Mouse (Mus musculus): ENCODE data around the gene Ube2e1. TPM values are rescaled to one million over a fixed set of nuclear protein-coding genes. Genes with fewer than 3 reads are reported as not detected.

Gene Ube2e1
- polyA plus RNA-seq, 1 experiment from 2014 or later, result 48.9 TPM

DNA sequence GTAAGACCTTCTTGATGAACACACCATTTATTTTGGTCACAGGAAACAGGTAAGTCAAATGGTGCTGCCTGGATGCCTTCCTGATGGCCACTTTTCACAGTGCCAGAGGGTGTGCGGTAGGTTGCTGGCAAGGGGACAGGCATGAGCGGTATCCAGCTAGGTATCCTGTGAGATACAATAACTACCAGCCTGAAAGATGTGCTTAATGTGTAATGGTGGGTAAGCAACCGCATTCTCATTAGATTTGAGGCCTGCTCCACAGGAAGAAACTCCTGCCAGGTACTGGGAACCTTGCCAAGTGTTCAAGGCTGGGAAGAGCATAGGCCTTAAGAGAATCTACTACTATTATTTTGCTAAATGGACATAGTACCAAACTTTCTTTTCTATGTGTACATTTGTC lies 9.4 kb upstream of the Ube2e1 start:
- H3K27ac ChIP-seq (ENCODE audit: low read depth, low read length), result no peak overlapping the region
- H3K36me3 ChIP-seq (ENCODE audit: control insufficient read depth, insufficient read depth, low read length), result no peaks in the 10 kb centered on the region
- no peak overlapping the region for H3K4me2 ChIP-seq (replicated peaks; ENCODE audit: low read depth, low read length)
- H3K4me1 ChIP-seq (ENCODE audit: control insufficient read depth, insufficient read depth, low read length), result no peaks in the 10 kb centered on the region
- 83% methylated on average over 3 of the region's 3 CpGs for WGBS
- H3K9ac ChIP-seq (ENCODE audit: low read depth, low read length), result no peak overlapping the region
- H3K4me3 ChIP-seq (ENCODE audit: low read length), result no peak overlapping the region
- no peaks in the 10 kb centered on the region for H3K27me3 ChIP-seq (ENCODE audit: control insufficient read depth, insufficient read depth, low read length)
- no peaks in the 10 kb centered on the region for H3K9me3 ChIP-seq (ENCODE audit: control insufficient read depth, low read length)
- no peak for ATAC-seq (ENCODE audit: low FRiP score, low TSS enrichment)

DNA sequence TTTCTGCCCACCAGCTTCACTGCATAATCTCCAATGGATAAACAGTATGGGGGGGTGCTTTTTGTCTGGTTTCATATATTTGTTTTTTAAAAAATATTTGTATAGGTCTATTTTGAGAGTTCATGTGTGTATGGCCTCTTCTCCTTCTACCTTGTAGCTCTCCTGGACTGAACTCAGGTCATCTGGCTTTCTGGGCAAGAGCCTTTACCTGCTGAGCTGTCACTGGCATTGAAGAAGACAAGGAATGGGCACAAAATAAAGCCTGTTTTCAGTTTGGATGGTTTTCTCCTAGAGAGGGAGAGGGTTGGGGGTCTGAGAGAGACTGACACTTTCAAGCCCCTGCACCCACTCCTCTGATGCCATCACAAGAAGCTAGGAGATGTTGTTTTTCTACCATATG lies 4.4 kb upstream of the Ube2e1 start:
- Histone ChIP-seq H3K9ac (ENCODE audit: low read depth, low read length) (no peak overlapping the region), H3K4me1 (ENCODE audit: control insufficient read depth, insufficient read depth, low read length) (no peaks in the 10 kb centered on the region), H3K4me3 (ENCODE audit: low read length) (no peak overlapping the region), H3K4me2 (replicated peaks; ENCODE audit: low read depth, low read length) (no peak overlapping the region), H3K27ac (ENCODE audit: low read depth, low read length) (no peak overlapping the region), H3K9me3 (ENCODE audit: control insufficient read depth, low read length) (no peaks in the 10 kb centered on the region), H3K36me3 (ENCODE audit: control insufficient read depth, insufficient read depth, low read length) (no peaks in the 10 kb centered on the region), H3K27me3 (ENCODE audit: control insufficient read depth, insufficient read depth, low read length) (no peaks in the 10 kb centered on the region)
- no peak for ATAC-seq (ENCODE audit: low FRiP score, low TSS enrichment)

GRCm38 (mm10) chr14:18330789-18331692 lies 618 bp downstream of the Ube2e1 start:
- Histone ChIP-seq H3K4me2 (replicated peaks; ENCODE audit: low read depth, low read length) (peak overlapping the region; percentile 76), H3K4me1 (ENCODE audit: control insufficient read depth, insufficient read depth, low read length) (peaks cover 12% of the 10 kb centered on the region; the same call in 1 of the 2 replicates), H3K27me3 (ENCODE audit: control insufficient read depth, insufficient read depth, low read length) (no peaks in the 10 kb centered on the region), H3K9me3 (ENCODE audit: control insufficient read depth, low read length) (no peaks in the 10 kb centered on the region), H3K27ac (ENCODE audit: low read depth, low read length) (peak overlapping the region; percentile 67; the same call in 1 of the 2 replicates), H3K4me3 (ENCODE audit: low read length) (peak overlapping the region; percentile 94), H3K9ac (ENCODE audit: low read depth, low read length) (peak overlapping the region; percentile 98), H3K36me3 (ENCODE audit: control insufficient read depth, insufficient read depth, low read length) (no peaks in the 10 kb centered on the region; the same call in 1 of the 2 replicates)
- ATAC-seq (ENCODE audit: low FRiP score, low TSS enrichment), result peak; percentile 71
- 1% methylated on average over 64 of the region's 99 CpGs for WGBS

DNA sequence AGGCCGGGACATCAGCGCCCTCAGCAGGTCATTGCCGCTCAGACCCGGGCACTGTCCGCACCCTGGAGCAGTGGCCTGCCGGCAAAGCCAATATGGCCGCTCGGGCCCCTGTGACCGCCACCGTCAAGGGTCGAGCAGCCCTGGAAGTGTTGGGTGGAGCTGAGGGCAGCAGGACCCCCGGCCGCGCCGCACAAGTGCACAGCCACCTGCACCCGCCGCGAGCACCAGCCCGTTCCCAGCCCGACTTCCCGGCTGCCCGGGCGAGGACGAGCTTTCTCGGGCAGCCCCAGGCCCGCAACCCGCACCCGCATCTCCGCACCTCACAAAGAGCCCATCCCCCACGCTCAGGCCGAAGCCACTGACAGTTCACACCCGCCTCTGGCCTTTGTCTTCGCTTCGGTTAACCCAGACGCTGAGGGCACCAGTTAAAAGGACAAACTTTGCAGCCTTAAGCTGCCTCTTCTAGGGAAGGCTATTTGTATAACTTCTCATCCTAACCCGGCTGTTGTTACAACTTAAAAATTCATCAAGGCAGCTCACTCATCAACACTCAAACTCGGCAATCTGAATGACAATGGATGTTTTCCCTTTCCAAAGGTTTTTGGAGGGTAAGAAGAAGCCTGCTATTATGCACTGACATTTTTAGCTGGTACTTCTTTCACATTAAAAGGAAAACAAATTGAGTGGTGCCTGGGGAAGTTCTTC lies 4.5 kb downstream of the Ube2e1 start:
- ATAC-seq (ENCODE audit: low FRiP score, low TSS enrichment), result peak; percentile 77

GRCm38 (mm10) chr14:18317457-18318411 lies 13.9 kb downstream of the Ube2e1 start:
- WGBS, result 72% methylated on average over 11 of the region's 11 CpGs
- no peaks in the 10 kb centered on the region for H3K27me3 ChIP-seq (ENCODE audit: control insufficient read depth, insufficient read depth, low read length)
- no peaks in the 10 kb centered on the region; the same call in 1 of the 2 replicates for H3K36me3 ChIP-seq (ENCODE audit: control insufficient read depth, insufficient read depth, low read length)
- no peak overlapping the region for H3K4me3 ChIP-seq (ENCODE audit: low read length)
- no peak for ATAC-seq (ENCODE audit: low FRiP score, low TSS enrichment)
- no peaks in the 10 kb centered on the region for H3K9me3 ChIP-seq (ENCODE audit: control insufficient read depth, low read length)
- peaks cover 4% of the 10 kb centered on the region; the same call in 1 of the 2 replicates for H3K4me1 ChIP-seq (ENCODE audit: control insufficient read depth, insufficient read depth, low read length)
- no peak overlapping the region for H3K27ac ChIP-seq (ENCODE audit: low read depth, low read length)
- H3K9ac ChIP-seq (ENCODE audit: low read depth, low read length), result no peak overlapping the region
- H3K4me2 ChIP-seq (replicated peaks; ENCODE audit: low read depth, low read length), result no peak overlapping the region

More for the DNA sequence above, 4.5 kb downstream of the Ube2e1 start:
- H3K4me3 ChIP-seq (ENCODE audit: low read length), result peak overlapping the region; percentile 48
- H3K4me2 ChIP-seq (replicated peaks; ENCODE audit: low read depth, low read length), result peak overlapping the region; percentile 79
- H3K27ac ChIP-seq (ENCODE audit: low read depth, low read length), result no peak overlapping the region
- peaks cover 4% of the 10 kb centered on the region; the same call in 1 of the 2 replicates for H3K36me3 ChIP-seq (ENCODE audit: control insufficient read depth, insufficient read depth, low read length)
- H3K9me3 ChIP-seq (ENCODE audit: control insufficient read depth, low read length), result no peaks in the 10 kb centered on the region
- H3K4me1 ChIP-seq (ENCODE audit: control insufficient read depth, insufficient read depth, low read length), result peaks cover 12% of the 10 kb centered on the region; the same call in 1 of the 2 replicates
- H3K9ac ChIP-seq (ENCODE audit: low read depth, low read length), result peak overlapping the region; percentile 56
- no peaks in the 10 kb centered on the region for H3K27me3 ChIP-seq (ENCODE audit: control insufficient read depth, insufficient read depth, low read length)
- WGBS, result 2% methylated on average over 37 of the region's 37 CpGs

- WGBS, result 76% methylated on average over 5 of the region's 5 CpGs
- H3K4me1 ChIP-seq (ENCODE audit: control insufficient read depth, insufficient read depth, low read length), result 0 out of 2 replicates have a peak, but pooled peaks cover 4% of the 10 kb centered on the region
- H3K27me3 ChIP-seq (ENCODE audit: control insufficient read depth, insufficient read depth, low read length), result no peaks in the 10 kb centered on the region
- H3K4me3 ChIP-seq (ENCODE audit: low read length), result no peak overlapping the region
- no peak overlapping the region for H3K27ac ChIP-seq (ENCODE audit: low read depth, low read length)
- H3K9ac ChIP-seq (ENCODE audit: low read depth, low read length), result no peak overlapping the region
- no peak overlapping the region for H3K4me2 ChIP-seq (replicated peaks; ENCODE audit: low read depth, low read length)
- ATAC-seq (ENCODE audit: low FRiP score, low TSS enrichment), result peak; percentile 71; the same call in 1 of the 2 replicates
- H3K9me3 ChIP-seq (ENCODE audit: control insufficient read depth, low read length), result no peaks in the 10 kb centered on the region
- peaks cover 4% of the 10 kb centered on the region; the same call in 1 of the 2 replicates for H3K36me3 ChIP-seq (ENCODE audit: control insufficient read depth, insufficient read depth, low read length)
These were observed 27.5 kb downstream of the Ube2e1 start for GRCm38 (mm10) chr14:18304165-18304564.

DNA sequence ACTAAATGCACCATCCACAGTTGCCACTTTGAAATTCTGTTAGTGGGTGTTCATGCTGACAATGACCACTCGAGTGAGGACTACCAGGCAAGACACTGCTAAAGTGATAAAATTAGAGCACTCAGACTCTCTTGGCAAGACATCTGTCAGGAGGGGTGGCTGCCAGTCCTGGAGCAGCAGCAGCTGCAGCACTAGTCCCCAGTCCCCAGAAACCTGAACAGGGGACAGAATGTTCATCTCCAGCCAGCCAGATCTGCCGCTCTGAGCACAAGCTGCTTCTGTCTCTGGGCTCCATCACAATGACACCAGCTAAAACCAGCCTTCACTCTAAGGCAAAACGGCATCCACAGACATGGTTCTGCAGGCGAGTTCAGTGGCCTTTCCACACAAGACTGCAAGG lies 28.4 kb downstream of the Ube2e1 start:
- Histone ChIP-seq H3K27ac (ENCODE audit: low read depth, low read length) (no peak overlapping the region), H3K9ac (ENCODE audit: low read depth, low read length) (no peak overlapping the region)
- ATAC-seq (ENCODE audit: low FRiP score, low TSS enrichment), result no peak

DNA sequence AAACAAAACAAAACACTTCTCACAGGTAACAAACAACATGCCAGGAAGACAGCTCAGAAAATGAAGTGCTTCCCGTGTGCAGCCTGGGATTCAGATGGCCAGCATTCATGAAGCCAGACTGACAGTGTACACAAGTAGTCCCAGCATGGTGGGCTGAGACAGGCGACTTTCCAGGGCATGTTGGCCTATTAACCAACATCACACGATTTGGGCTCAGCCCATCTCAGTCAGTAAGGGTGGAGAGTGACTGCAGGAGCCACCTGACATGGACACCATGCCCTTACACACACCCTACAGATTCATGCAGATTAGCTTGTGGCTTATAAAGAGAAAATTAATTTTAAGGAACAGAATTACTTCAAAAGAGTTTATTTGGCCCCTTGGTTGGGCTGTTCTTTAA lies 28.9 kb downstream of the Ube2e1 start:
- no peak for ATAC-seq (ENCODE audit: low FRiP score, low TSS enrichment)
- H3K4me1 ChIP-seq (ENCODE audit: control insufficient read depth, insufficient read depth, low read length), result 0 out of 2 replicates have a peak, but pooled peaks cover 4% of the 10 kb centered on the region
- H3K4me2 ChIP-seq (replicated peaks; ENCODE audit: low read depth, low read length), result no peak overlapping the region
- peaks cover 4% of the 10 kb centered on the region; the same call in 1 of the 2 replicates for H3K36me3 ChIP-seq (ENCODE audit: control insufficient read depth, insufficient read depth, low read length)
- H3K27ac ChIP-seq (ENCODE audit: low read depth, low read length), result no peak overlapping the region
- H3K4me3 ChIP-seq (ENCODE audit: low read length), result no peak overlapping the region
- 82% methylated on average over 3 of the region's 3 CpGs for WGBS
- H3K27me3 ChIP-seq (ENCODE audit: control insufficient read depth, insufficient read depth, low read length), result no peaks in the 10 kb centered on the region
- H3K9me3 ChIP-seq (ENCODE audit: control insufficient read depth, low read length), result no peaks in the 10 kb centered on the region
- H3K9ac ChIP-seq (ENCODE audit: low read depth, low read length), result no peak overlapping the region

More for the DNA sequence above, 28.4 kb downstream of the Ube2e1 start:
- no peak overlapping the region for H3K4me2 ChIP-seq (replicated peaks; ENCODE audit: low read depth, low read length)
- 75% methylated on average over 4 of the region's 4 CpGs for WGBS
- H3K36me3 ChIP-seq (ENCODE audit: control insufficient read depth, insufficient read depth, low read length), result peaks cover 4% of the 10 kb centered on the region; the same call in 1 of the 2 replicates
- no peak overlapping the region for H3K4me3 ChIP-seq (ENCODE audit: low read length)
- H3K4me1 ChIP-seq (ENCODE audit: control insufficient read depth, insufficient read depth, low read length), result 0 out of 2 replicates have a peak, but pooled peaks cover 4% of the 10 kb centered on the region
- no peaks in the 10 kb centered on the region for H3K9me3 ChIP-seq (ENCODE audit: control insufficient read depth, low read length)
- H3K27me3 ChIP-seq (ENCODE audit: control insufficient read depth, insufficient read depth, low read length), result no peaks in the 10 kb centered on the region

Data from kidney, embryonic 14.5 days (tissue).